Mouse (Mus musculus) CH12.LX (cell line): Measurements from ENCODE around the gene Wwc2.

ENCODE experiments used
- CTCF ChIP-seq, 2 experiments: IDR thresholded peaks in 1 of 2; conservative IDR thresholded peaks in 1 of 2; 2 replicates each; pipeline ENCODE4 v1.5.1; 2011 to 2012; ENCODE audit warnings: low read depth in 2 of 2, low read length in 2 of 2, improper control_type of control experiment in 1 of 2, inconsistent platforms in 1 of 2, mild to moderate bottlenecking in 1 of 2, moderate library complexity in 1 of 2
- EP300 ChIP-seq: IDR thresholded peaks from 2 replicates; pipeline ENCODE4 v1.6.1; 2011; ENCODE audit warnings: low read length, improper control_type of control experiment
- JUND ChIP-seq: conservative IDR thresholded peaks from 2 replicates; pipeline ENCODE4 v1.6.1; 2011; ENCODE audit warnings: low read depth, low read length, improper control_type of control experiment
- KAT2A ChIP-seq: IDR thresholded peaks from 2 replicates; pipeline ENCODE4 v1.6.1; 2012; ENCODE audit warnings: low read length, improper control_type of control experiment, inconsistent platforms; ENCODE audit not compliant: insufficient replicate concordance
- POLR2A ChIP-seq: IDR thresholded peaks from 2 replicates; pipeline ENCODE4 v1.6.1; 2011; ENCODE audit warnings: low read depth, mild to moderate bottlenecking, improper control_type of control experiment, low read length
- USF1 ChIP-seq: IDR thresholded peaks from 2 replicates; pipeline ENCODE4 v1.6.1; 2014; ENCODE audit warnings: low read depth, mild to moderate bottlenecking, inconsistent platforms, low read length, improper control_type of control experiment
- ZNF384 ChIP-seq: IDR thresholded peaks from 2 replicates; pipeline ENCODE4 v1.6.1; 2012; ENCODE audit warnings: low read depth, low read length, improper control_type of control experiment, inconsistent platforms

DNA sequence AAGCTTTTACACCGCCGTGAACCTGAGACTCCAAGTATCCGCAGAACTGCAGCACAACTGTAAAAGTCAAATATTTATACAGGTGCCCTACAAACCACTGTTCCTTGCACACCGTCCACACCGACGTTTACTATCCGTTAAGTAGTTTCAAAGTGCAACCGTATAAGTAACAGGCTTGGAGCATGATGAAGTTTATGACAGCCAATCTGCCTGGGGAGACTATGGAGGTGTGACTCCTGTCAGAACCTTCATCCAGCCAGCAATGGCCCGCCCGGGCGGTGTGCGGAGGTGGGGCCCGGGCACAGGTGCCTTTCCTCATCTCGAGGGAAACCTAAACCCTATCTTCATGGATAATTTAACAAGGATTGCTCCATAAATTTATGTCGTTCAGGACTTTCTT is 2.6 kb downstream of the Wwc2 start:
- TF ChIP-seq ZNF384 (no peak), EP300 (no peak), USF1 (no peak), KAT2A (no peak), CTCF (conservative IDR thresholded peaks at IDR 0.05 in 1 of 2, IDR thresholded peaks at IDR 0.05 in 1 of 2; ENCODE audit: low read depth in 2 of 2, low read length in 2 of 2) (no peak), JUND (no peak), POLR2A (no peak)
